Comparison of ENCODE assay signal across 30 mouse cellular contexts in genomic region chr3:33305756-33306155, GRCm38 (mm10).
DNase-seq lines count a peak whose midpoint lies in the region; TF ChIP-seq lines count a peak whose summit lies in the region.
"Had no signal": no experiment of that assay in that cellular context is flagged by ENCODE, and none has a peak within 500 bp of the region (broad histone marks: within the 10 kb centered on the region; RNA-seq: fewer than 3 reads in every experiment).

No protein-coding gene starts in this region.

- H3K27ac ChIP-seq in left cerebral cortex, adult 2 months = peak overlapping the region; percentile 71
- H3K27ac ChIP-seq: embryonic facial prominence, embryonic 12.5 days; gastrocnemius, adult 2 months; heart, adult 2 months; hindbrain, embryonic 13.5 days; kidney, postnatal 0 days; liver, embryonic 14.5 days; macrophage; midbrain, embryonic 13.5 days; neural tube, embryonic 13.5 days had no signal

- peak; percentile 16 to 25 for DNase-seq in frontal cortex, adult 2 months (ENCODE audit: extremely low spot score in 1 of 2, low spot score in 1 of 2)
- DNase-seq in frontal cortex, postnatal 10 days (ENCODE audit: low spot score in 2 of 2) = no peak
- DNase-seq in left cerebral cortex, adult 2 months (ENCODE audit: extremely low spot score in 1 of 2, low spot score in 2 of 2) = peak in 1 of 2 experiments; percentile 13
- no peak for DNase-seq in left cerebral cortex, adult 8-10 months (ENCODE audit: low spot score in 2 of 2)
- DNase-seq in brain, embryonic 14.5 days (ENCODE audit: low read depth) = peak; percentile 26
- DNase-seq in telencephalon, adult 2 months (ENCODE audit: low read depth, low spot score) = peak; percentile 21
- DNase-seq: adrenal gland, adult 2 months; adrenal gland, postnatal 36 days; B cell, adult 2 months; cerebellum, adult 8-10 months; cerebellum, postnatal 36 days; embryo, embryonic 11 days; gastrocnemius, adult 2 months; gastrocnemius, postnatal 36 days; heart, adult 2 months; heart, postnatal 4 days; kidney, adult 8-10 months; kidney, postnatal 4 days; liver; lung, adult 2 months; lung, postnatal 10 days; thymus, postnatal 4 days had no signal

- H3K4me3 ChIP-seq in left cerebral cortex, adult 2 months = no peak overlapping the region
- H3K4me3 ChIP-seq: embryonic facial prominence, embryonic 12.5 days; gastrocnemius, adult 2 months; heart, adult 2 months; heart, embryonic 12.5 days; hindbrain, embryonic 13.5 days; midbrain, embryonic 13.5 days; neural tube, embryonic 13.5 days had no signal

- intact Hi-C loops in left cerebral cortex, adult 2 months (cut with DNase I) = loop anchor here (1.0 to 10.0 kb wide), 8 partner anchors 93 to 487 kb away; no protein-coding TSS in a partner anchor

- TF ChIP-seq CTCF in left cerebral cortex, adult 2 months (IDR thresholded peaks at IDR 0.05) = no peak
- TF ChIP-seq CTCF in brain, embryonic 14.5 days (IDR thresholded peaks at IDR 0.05; ENCODE audit: borderline replicate concordance, extremely low read depth, insufficient read depth, insufficient read length) = no peak

- TF ChIP-seq POLR2A in brain, embryonic 14.5 days (IDR thresholded peaks at IDR 0.05; ENCODE audit: borderline replicate concordance, extremely low read depth, insufficient read depth, insufficient read length, poor library complexity, severe bottlenecking) = no peak

Comparison
In these comparisons a context has a peak if more than half of its experiments do, and no peak if none do; other contexts are left out.
1. DNase-seq: peak in frontal cortex, adult 2 months (2 of 2), brain, embryonic 14.5 days (single experiment) and telencephalon, adult 2 months (single experiment); none in frontal cortex, postnatal 10 days (0 of 2) and left cerebral cortex, adult 8-10 months (0 of 2).